Mouse (Mus musculus) leukemia stem cell, adult 10-12 weeks (primary cell): ENCODE results near the gene Lhfpl4. TPM values are rescaled to one million over a fixed set of nuclear protein-coding genes. Genes with fewer than 3 reads are reported as not detected.

Source experiments
- polyA plus RNA-seq: library from polyadenylated mRNA; stranded (reverse); fragments of >175 nt; gene quantifications from 2 replicates; pipeline ENCODE4 v1.2.3, GENCODE M21; 2012; ENCODE audit warnings: low replicate concordance

Lhfpl4 gene
- 0.07 TPM in 1 of 2 replicates, not detected in the other for polyA plus RNA-seq

DNA sequence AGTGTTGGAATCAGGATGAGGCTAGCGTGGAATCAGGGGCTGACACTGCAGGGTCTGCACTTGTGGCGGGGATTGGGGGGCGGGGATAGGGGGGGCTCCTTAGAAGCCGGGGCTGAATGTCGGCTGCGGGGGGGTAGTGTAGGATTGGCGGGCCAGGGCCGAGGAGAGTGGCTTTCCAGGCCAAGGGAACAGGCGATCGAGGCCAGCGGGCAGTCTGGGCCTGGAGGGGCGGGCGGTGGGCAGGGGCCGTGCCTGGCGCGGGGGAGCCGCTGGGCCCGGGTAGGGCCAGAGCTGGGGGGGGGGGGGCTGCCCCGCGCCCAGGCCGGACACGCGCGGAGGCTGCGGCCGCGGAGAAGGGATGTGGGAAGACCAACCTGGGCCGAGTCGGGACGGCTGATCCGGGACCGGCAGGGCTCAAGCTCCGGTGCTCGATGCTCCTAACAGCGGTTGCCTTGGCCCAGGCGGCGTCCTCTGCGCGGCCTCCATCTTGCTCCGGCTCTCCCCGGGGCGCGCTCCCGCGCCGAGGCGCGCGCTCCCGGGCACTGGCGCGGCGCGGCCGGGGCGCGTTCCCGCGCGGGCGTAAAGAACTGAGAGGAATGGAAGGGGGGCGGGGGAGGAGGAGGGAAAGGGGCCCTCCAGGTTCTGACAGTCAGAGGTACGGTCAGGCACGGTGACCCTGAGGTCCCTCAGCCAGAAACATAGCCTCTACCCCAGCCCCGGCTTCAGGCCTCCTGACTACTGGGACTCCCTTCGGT, at the start of gene Lhfpl4:
TSS of gene Lhfpl4 (minus strand) at position 544 of the 755 bp plus-strand sequence.

DNA sequence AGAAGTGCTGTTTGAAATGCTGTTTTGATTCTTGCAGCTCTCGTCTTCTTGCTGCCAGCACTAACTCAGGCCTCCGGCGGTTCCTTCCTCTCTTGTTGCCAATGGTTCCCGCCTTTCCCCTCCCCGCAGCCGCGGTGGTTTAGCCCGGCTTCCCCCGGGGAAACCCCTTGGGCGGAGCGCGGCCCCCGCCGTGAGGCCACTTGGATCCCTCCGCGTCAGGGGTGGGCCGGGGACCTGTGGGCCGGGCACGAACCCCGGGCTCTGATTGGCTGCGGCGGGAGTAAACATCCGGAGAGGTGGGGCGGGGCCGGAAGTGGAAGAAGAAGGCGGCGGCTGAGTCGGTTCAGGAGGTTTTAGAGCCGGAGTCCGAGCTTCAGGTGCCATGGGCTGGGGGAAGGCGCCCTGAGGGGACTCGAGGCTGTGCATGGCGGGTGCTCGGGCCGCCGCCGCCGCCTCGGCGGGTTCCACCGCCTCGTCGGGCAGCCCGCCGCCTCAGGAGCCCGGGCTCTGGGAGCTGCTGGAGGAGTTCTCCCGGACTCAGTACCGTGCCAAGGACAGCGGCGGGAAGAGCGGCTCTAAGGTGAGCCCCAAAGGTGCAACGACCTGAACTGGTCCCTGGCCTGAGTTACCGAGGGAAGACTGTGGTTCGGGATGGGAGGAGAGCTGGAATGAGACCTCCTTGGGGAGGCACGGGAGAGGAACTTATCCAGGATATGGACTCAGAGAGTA, 42.5 kb upstream of the Lhfpl4 start, which contains the start of gene Mtmr14:
TSS of gene Mtmr14 (plus strand) at position 302 of the 729 bp plus-strand sequence.

Other genes starting within 250 kb of the Lhfpl4 start
- 0.50 and 0.69 TPM in 2 replicates for gene Srgap3, start 248.1 kb downstream of the Lhfpl4 start, polyA plus RNA-seq
- gene Thumpd3, start 149.2 kb downstream of the Lhfpl4 start, polyA plus RNA-seq = 1.6 and 6.1 TPM in 2 replicates
- gene Setd5, start 118.0 kb downstream of the Lhfpl4 start, polyA plus RNA-seq = 50.2 and 70.5 TPM in 2 replicates
- gene Mtmr14, start 42.5 kb upstream of the Lhfpl4 start, polyA plus RNA-seq = 64.5 and 115 TPM in 2 replicates
- not detected in 2 replicates for gene Cpne9, start 86.9 kb upstream of the Lhfpl4 start, polyA plus RNA-seq
- 31.9 and 78.4 TPM in 2 replicates for gene Brpf1, start 111.8 kb upstream of the Lhfpl4 start, polyA plus RNA-seq
- 11.2 and 13.0 TPM in 2 replicates for gene Ogg1, start 131.6 kb upstream of the Lhfpl4 start, polyA plus RNA-seq
- gene Camk1, start 148.6 kb upstream of the Lhfpl4 start, polyA plus RNA-seq = 3.1 and 4.4 TPM in 2 replicates
- gene Tada3, start 182.5 kb upstream of the Lhfpl4 start, polyA plus RNA-seq = 41.4 and 52.6 TPM in 2 replicates
- 409 and 484 TPM in 2 replicates for gene Arpc4, start 182.7 kb upstream of the Lhfpl4 start, polyA plus RNA-seq
- gene Ttll3, start 193.9 kb upstream of the Lhfpl4 start, polyA plus RNA-seq = 5.9 and 6.1 TPM in 2 replicates
- gene Rpusd3, start 224.0 kb upstream of the Lhfpl4 start, polyA plus RNA-seq = 135 and 164 TPM in 2 replicates
- not detected in 2 replicates for gene Cidec, start 240.4 kb upstream of the Lhfpl4 start, polyA plus RNA-seq
- gene Jagn1, start 247.2 kb upstream of the Lhfpl4 start, polyA plus RNA-seq = 8.9 and 12.8 TPM in 2 replicates